Mouse (Mus musculus): Measurements from ENCODE around the gene Fn1.

The Fn1 gene

GRCm38 (mm10) chr1:71606600-71607325 lies 46.2 kb downstream of the Fn1 start:
- intact Hi-C loops (cut with DNase I): no loop called here

- intact Hi-C loops (cut with DNase I): no loop called here
Measured at GRCm38 (mm10) chr1:71605751-71606150, 47.2 kb downstream of the Fn1 start.

- intact Hi-C loops (cut with DNase I): loop anchor here (10.0 kb wide), 1 partner anchor 509 kb away; no protein-coding TSS in a partner anchor
Measured at GRCm38 (mm10) chr1:71595365-71595764, 57.6 kb downstream of the Fn1 start.

- intact Hi-C loops (cut with DNase I): loop anchor here (10.0 kb wide), 1 partner anchor 511 kb away; no protein-coding TSS in a partner anchor
Measured at GRCm38 (mm10) chr1:71594268-71594667, 58.7 kb downstream of the Fn1 start.

- intact Hi-C loops (cut with DNase I): loop anchor here (10.0 kb wide), 1 partner anchor 512 kb away; no protein-coding TSS in a partner anchor
Measured at GRCm38 (mm10) chr1:71593184-71593583, 59.8 kb downstream of the Fn1 start.

- intact Hi-C loops (cut with DNase I): loop anchor here (10.0 kb wide), 1 partner anchor 515 kb away; no protein-coding TSS in a partner anchor
Measured at GRCm38 (mm10) chr1:71590038-71590437, 63.0 kb downstream of the Fn1 start.

GRCm38 (mm10) chr1:71586658-71587057 lies 66.3 kb downstream of the Fn1 start:
- intact Hi-C loops (cut with DNase I): no loop called here

GRCm38 (mm10) chr1:71583900-71584299 lies 69.1 kb downstream of the Fn1 start:
- intact Hi-C loops (cut with DNase I): no loop called here

- intact Hi-C loops (cut with DNase I): no loop called here
Measured at GRCm38 (mm10) chr1:71583302-71583701, 69.7 kb downstream of the Fn1 start.

GRCm38 (mm10) chr1:71580408-71580807 lies 72.6 kb downstream of the Fn1 start:
- intact Hi-C loops (cut with DNase I): no loop called here

- intact Hi-C loops (cut with DNase I): no loop called here
Measured at GRCm38 (mm10) chr1:71579526-71579925, 73.5 kb downstream of the Fn1 start.

GRCm38 (mm10) chr1:71576837-71577236 lies 76.2 kb downstream of the Fn1 start:
- intact Hi-C loops (cut with DNase I): no loop called here

- intact Hi-C loops (cut with DNase I): no loop called here
Measured at GRCm38 (mm10) chr1:71575987-71576386, 77.0 kb downstream of the Fn1 start.

- intact Hi-C loops (cut with DNase I): no loop called here
Measured at GRCm38 (mm10) chr1:71570116-71570515, 82.9 kb downstream of the Fn1 start.

GRCm38 (mm10) chr1:71567884-71568605 lies 85.0 kb downstream of the Fn1 start:
- intact Hi-C loops (cut with DNase I): no loop called here

- intact Hi-C loops (cut with DNase I): no loop called here
Measured at GRCm38 (mm10) chr1:71564291-71564690, 88.7 kb downstream of the Fn1 start.

- intact Hi-C loops (cut with DNase I): no loop called here
Measured at GRCm38 (mm10) chr1:71560626-71561025, 92.4 kb downstream of the Fn1 start.

GRCm38 (mm10) chr1:71556688-71557612 lies 96.0 kb downstream of the Fn1 start, which contains the start of gene Atic:
Gene Atic (plus strand): TSS chr1:71557150.
- intact Hi-C loops (cut with DNase I): no loop called here

GRCm38 (mm10) chr1:71550626-71551195 lies 102.3 kb downstream of the Fn1 start:
- intact Hi-C loops (cut with DNase I): no loop called here

- intact Hi-C loops (cut with DNase I): no loop called here
Measured at GRCm38 (mm10) chr1:71540437-71540836, 112.6 kb downstream of the Fn1 start.

- intact Hi-C loops (cut with DNase I): loop anchor here (10.0 kb wide), 1 partner anchor 245 kb away; no protein-coding TSS in a partner anchor
Measured at GRCm38 (mm10) chr1:71539641-71540040, 113.4 kb downstream of the Fn1 start.
